Mouse (Mus musculus) limb, embryonic 10.5 days (tissue): ENCODE measurements at regions not wholly inside any gene's neighbourhood (a gene's known extent, or its start where the extent isn't known, plus 50 kb on each side); places are given as distances from the start of the nearest gene placed in this dataset.

Experiments
- DNase-seq: peaks from one replicate; pipeline ENCODE4 v3.0.0-alpha.2; 2017; ENCODE audit warnings: low spot score
- H3K27ac ChIP-seq: fragments of 300-500 bp; sonication (generic); 2 replicates; pipeline ENCODE4 v1.5.1; 2016; ENCODE audit warnings: mild to moderate bottlenecking
- H3K27me3 ChIP-seq: fragments of 300-500 bp; sonication (generic); 2 replicates; pipeline ENCODE4 v1.6.1; 2016; ENCODE audit warnings: low read depth, mild to moderate bottlenecking; ENCODE audit not compliant: poor library complexity, severe bottlenecking
- H3K36me3 ChIP-seq: fragments of 300-500 bp; sonication (generic); 2 replicates; pipeline ENCODE4 v1.6.1; 2016; ENCODE audit warnings: mild to moderate bottlenecking, moderate library complexity
- H3K4me1 ChIP-seq: fragments of 300-500 bp; sonication (generic); 2 replicates; pipeline ENCODE4 v1.6.1; 2016
- H3K4me3 ChIP-seq: fragments of 300-500 bp; sonication (generic); 2 replicates; pipeline ENCODE4 v1.5.1; 2016; ENCODE audit warnings: mild to moderate bottlenecking, moderate library complexity
- H3K9me3 ChIP-seq: fragments of 300-500 bp; sonication (generic); replicated peaks from 2 replicates; pipeline ENCODE4 v1.6.1; 2016; ENCODE audit warnings: mild to moderate bottlenecking
- WGBS: fragments of 180-500 bp; shearing (Covaris S2); methylation state at CpG from one replicate; pipeline ENCODE4 v1.1.7; 2016; 5-methylcytosine and 5-hydroxymethylcytosine counted together

DNA sequence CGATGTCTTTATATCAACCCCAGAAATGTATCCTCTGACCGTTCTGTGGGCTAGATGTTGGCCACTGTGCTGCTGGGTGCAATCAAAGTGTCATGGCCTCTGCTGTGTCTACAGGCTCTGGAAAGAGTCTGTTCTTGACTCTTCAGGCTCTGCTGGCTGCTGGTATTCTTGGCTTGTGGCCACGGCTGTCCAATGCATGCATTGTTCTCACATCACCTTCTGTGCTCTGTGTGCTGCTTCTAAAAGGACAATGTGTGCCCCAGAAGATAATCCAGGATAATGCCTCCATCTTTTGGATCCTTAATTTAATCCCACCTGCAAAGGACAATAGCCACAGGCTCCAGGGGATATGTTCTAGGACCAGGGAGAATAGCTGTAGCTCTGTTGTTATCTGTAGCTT lies 77.5 kb upstream of the Dapl1 start:
- H3K36me3 ChIP-seq: no peaks in the 10 kb centered on the region
- WGBS: 90% methylated on average over 3 of the region's 3 CpGs
- peaks cover 4% of the 10 kb centered on the region; the same call in 1 of the 2 replicates for H3K4me1 ChIP-seq
- H3K27ac ChIP-seq: no peak overlapping the region
- H3K27me3 ChIP-seq: no peaks in the 10 kb centered on the region
- H3K4me3 ChIP-seq: no peak overlapping the region
- DNase-seq: no peak
- H3K9me3 ChIP-seq: no peaks in the 10 kb centered on the region

DNA sequence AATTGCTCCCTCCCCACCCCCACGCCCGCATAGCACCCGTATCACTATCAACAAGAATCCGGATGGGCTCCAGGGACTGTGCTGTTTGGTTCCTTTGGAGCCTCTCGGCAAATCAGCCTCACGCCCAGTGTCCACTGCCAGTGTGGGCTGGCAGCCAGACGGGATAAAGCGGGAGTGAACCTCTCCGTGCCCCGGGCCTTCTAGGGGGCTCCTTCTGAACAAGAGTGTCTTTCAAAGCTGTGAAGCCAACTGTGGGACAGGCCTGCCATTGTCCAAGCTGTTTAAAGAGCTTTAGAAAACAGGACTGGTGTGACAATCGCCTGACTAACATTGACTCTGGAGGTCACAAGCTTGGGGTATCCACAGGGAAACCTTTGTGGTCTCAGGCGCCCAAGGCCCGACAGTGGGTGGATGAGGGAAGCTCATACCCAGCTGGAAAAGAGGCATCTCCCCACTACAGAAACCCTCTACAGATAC lies 76.9 kb upstream of the Dapl1 start:
- Histone ChIP-seq H3K4me3 (no peak overlapping the region), H3K27me3 (no peaks in the 10 kb centered on the region), H3K36me3 (no peaks in the 10 kb centered on the region), H3K4me1 (no peaks in the 10 kb centered on the region), H3K9me3 (no peaks in the 10 kb centered on the region), H3K27ac (no peak overlapping the region)
- WGBS: 90% methylated on average over 13 of the region's 13 CpGs
- no peak for DNase-seq

DNA sequence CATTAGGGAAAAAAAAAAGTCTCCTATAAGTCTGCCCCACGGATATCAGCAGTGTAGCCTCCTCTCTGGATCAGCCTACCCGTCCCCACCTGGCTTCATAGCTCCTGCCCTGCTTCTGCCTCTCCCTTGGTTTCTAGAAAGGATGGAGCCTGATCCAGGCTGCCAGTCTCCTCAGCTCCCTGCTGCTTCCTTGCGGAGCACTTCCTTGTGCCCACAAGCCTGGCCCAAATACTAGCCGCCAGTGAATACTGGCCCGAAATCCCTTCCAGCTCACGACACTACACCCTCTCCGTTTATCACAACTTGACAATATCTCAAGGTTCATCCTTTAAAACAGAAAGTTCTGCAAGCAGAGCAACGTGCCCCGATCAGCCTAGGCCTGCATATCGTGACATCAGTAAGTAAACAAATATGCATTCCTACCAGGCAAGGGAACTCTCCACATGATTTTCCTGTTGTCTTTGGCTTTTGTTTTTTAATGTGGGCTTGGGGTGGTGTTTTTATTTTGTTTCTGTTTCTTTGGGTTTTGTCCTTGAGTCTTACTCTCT lies 76.3 kb upstream of the Dapl1 start:
- H3K27me3 ChIP-seq: no peaks in the 10 kb centered on the region
- no peaks in the 10 kb centered on the region for H3K36me3 ChIP-seq
- no peaks in the 10 kb centered on the region for H3K4me1 ChIP-seq
- DNase-seq: no peak
- H3K27ac ChIP-seq: no peak overlapping the region
- no peak overlapping the region for H3K4me3 ChIP-seq
- H3K9me3 ChIP-seq: no peaks in the 10 kb centered on the region
- WGBS: 85% methylated on average over 10 of the region's 10 CpGs

DNA sequence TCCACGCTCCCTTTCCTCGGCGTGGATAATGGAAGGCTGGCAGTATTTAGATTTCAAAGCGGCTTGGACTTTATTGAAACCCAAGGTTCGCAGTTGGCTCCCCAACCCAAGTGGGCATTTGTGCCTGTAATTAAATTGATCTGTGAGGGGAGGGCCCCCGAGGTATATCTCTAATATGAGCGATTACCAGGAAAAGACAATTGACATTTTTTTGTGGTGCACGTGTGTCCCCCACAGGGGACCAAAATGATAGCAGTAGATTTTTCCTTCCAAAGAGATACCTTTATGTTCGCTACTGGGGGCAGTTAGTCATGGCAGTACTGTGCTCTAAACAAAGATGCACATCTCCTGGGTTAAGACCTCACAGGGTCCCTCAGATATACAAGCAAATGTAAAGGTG lies 69.8 kb upstream of the Dapl1 start:
- Histone ChIP-seq H3K9me3 (no peaks in the 10 kb centered on the region), H3K4me1 (peaks cover 19% of the 10 kb centered on the region), H3K27ac (no peak overlapping the region), H3K4me3 (no peak overlapping the region), H3K36me3 (no peaks in the 10 kb centered on the region), H3K27me3 (no peaks in the 10 kb centered on the region)
- no peak for DNase-seq
- 91% methylated on average over 9 of the region's 9 CpGs for WGBS

DNA sequence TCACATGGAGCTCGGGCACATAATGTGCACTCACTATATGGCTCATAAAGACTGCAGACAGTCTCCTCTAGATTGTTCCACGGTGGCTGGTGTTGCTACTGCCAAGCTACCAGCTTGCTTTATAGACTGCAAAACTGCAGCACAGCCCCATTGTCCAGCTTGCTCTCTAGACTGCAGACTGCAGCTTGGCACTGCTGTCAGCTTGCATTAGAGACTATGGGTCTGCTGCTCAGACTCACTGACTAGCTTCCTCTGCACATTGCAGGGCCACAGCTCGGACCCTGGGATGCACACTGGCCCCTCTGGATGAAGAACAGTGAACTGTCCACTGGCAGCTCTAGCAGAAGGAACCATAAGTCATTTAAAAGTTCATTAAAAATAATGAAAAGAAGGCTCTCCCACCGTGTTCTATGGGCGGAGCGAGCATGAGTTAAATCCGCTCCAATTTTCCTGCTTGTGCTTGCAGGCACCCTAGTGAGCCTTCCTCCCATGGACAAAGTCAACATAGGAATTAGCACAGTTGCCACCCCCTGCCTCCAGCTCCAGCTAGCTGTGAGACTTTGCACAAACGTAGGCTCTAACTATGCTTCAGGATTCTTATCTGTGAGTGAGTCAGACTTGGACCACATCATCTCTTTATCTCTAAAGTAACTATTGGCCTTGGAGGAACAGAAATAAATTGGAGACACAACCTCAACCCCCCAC lies 67.8 kb upstream of the Dapl1 start:
- Histone ChIP-seq H3K27me3 (no peaks in the 10 kb centered on the region), H3K36me3 (no peaks in the 10 kb centered on the region), H3K4me1 (peaks cover 23% of the 10 kb centered on the region), H3K27ac (no peak overlapping the region), H3K4me3 (no peak overlapping the region), H3K9me3 (no peaks in the 10 kb centered on the region)
- WGBS: 77% methylated on average over 8 of the region's 8 CpGs
- no peak for DNase-seq

DNA sequence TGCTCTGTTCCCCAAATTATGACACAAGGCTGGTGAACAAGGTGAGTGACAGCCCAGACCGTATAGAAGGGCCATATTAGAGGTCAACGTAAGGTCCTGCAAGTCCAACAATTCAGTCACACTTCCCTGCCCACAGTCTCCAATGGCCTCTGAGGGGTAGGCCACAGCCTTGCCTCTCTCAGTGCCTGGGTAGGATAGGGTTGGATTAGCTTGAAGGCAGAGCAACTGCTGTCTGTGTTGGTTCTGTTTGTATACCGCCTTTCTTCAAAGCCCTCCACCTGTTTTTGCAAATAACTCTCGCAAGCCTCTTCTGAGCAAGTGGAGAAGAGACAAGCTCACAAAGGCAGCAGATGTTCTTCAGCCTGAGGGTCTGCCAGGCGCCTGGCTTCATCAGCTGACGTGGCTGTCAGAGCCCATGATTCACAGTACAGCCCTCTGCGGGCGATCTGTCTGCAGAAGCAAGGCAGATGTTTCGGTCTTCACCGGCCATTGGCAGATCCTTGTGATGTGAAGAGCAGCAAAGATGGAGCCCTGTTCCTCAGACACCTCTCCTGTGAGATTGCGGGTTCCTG lies 67.0 kb upstream of the Dapl1 start:
- H3K27me3 ChIP-seq: no peaks in the 10 kb centered on the region
- 66% methylated on average over 11 of the region's 11 CpGs for WGBS
- peaks cover 28% of the 10 kb centered on the region for H3K4me1 ChIP-seq
- no peak overlapping the region for H3K27ac ChIP-seq
- no peak overlapping the region for H3K4me3 ChIP-seq
- H3K9me3 ChIP-seq: no peaks in the 10 kb centered on the region
- DNase-seq: no peak
- no peaks in the 10 kb centered on the region for H3K36me3 ChIP-seq

DNA sequence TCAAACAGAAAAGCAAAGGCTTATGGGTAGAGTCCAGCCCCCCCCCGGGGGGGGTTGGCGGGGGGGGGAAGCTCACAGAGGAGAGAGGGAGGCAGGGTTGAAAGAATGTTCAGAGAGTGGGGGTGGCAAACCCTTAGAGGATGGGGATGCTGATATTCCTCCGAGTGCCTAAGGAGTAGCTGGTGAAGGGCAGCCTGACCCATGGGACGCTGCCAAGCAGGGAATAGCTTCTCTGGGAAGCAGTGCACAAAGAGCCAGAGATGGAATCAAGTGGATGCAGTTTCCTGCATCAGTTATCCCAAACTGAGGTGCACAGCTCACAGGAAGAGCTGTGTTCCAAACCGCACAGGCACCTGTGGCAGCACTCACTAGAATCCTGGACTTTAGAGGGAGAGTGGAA lies 64.0 kb upstream of the Dapl1 start:
- Histone ChIP-seq H3K27ac (no peak overlapping the region), H3K9me3 (no peaks in the 10 kb centered on the region), H3K4me1 (peaks cover 44% of the 10 kb centered on the region), H3K27me3 (no peaks in the 10 kb centered on the region), H3K4me3 (no peak overlapping the region), H3K36me3 (no peaks in the 10 kb centered on the region)
- DNase-seq: no peak
- 76% methylated on average over 5 of the region's 5 CpGs for WGBS

DNA sequence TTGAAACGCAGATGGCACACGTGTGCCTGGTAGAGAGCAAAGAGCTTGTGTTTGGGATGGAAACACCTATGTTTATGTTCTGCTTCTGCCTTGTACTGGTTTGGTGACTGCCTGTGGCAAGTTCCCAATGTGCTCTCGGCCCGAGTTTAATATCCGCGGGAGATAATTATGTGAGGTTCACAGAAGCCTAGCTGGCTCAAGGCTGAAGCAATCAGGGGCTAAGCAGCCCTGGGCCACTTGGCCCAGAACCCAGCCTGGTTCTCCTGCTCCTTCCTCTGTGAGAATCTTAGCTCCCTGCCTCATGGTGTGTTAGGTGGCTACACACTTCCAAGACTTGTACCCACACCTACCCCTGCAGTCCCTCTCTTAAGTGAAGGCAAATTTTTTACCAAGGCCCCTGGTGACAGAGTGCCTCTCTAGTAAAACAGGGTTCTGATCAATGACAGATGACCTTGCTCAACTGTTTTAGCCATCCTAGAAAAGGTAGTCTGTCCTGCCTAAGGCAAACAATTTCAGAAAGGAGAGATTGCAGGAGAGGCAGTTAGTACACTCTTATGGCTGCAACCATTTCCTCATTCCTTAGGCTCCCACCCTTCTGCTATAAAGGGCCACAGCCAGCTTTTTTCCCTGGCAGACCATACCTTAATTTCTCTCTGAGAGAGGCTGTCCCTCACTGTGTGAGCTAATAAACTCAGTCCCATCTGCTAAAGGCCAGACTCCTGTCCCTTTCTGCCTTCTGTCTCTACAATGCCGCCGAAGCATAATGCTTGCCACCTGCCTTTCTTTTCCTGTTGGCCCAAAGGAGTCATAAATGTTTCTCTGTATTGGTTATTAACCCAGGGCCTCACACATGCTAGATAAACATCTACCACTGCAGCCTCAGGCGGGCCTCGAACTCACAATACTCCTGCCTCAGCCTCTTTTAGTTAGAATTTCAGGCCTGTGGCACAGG lies 61.9 kb upstream of the Dapl1 start:
- Histone ChIP-seq H3K36me3 (no peaks in the 10 kb centered on the region), H3K4me1 (peaks cover 25% of the 10 kb centered on the region), H3K4me3 (no peak overlapping the region), H3K27ac (no peak overlapping the region), H3K9me3 (no peaks in the 10 kb centered on the region), H3K27me3 (no peaks in the 10 kb centered on the region)
- no peak for DNase-seq
- WGBS: 83% methylated on average over 10 of the region's 10 CpGs

DNA sequence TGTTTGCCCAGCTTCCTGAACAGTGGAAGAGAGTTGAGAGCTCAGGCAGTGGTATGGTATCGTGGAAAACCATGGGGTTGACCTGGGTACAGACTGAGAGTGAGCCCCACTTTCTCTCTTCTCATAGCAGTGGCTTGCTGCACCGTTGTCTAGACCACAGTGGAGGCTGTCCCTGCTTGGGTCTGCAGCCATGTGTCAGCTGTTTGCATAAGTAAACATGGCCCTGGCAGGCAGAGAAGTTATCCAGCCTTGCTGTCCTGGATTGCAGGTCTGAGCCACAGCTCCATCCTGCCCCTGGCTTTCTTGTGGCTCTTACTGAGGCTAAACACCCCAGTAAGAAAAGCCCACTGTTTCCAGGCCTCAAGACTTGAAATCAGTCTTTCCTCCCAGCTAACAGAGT lies 60.2 kb upstream of the Dapl1 start:
- no peak overlapping the region for H3K27ac ChIP-seq
- no peak overlapping the region for H3K4me3 ChIP-seq
- no peaks in the 10 kb centered on the region for H3K9me3 ChIP-seq
- no peaks in the 10 kb centered on the region for H3K27me3 ChIP-seq
- H3K36me3 ChIP-seq: no peaks in the 10 kb centered on the region
- H3K4me1 ChIP-seq: peaks cover 25% of the 10 kb centered on the region
- WGBS: 76% methylated on average over 2 of the region's 2 CpGs
- DNase-seq: no peak

DNA sequence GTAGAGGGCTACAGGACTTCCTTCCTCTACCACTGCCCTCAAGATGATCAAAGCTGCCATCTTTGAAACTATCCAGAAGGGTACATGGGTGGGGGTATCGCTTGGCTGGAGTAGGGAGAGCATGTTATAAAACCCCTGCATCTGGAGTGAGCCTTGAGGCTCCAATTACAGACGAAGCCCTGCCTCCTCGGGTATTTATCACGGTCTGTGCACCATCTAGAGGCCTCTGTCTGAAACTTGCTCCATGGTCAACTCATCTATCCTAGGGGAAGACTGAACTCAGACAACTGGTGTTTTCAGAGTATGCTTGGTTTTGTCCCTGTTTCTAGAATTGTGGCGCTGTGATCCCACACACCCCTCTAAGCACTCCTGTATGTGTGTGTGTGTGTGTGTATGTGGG lies 59.7 kb upstream of the Dapl1 start:
- DNase-seq: peak; percentile 48
- 35% methylated on average over 5 of the region's 5 CpGs for WGBS
- H3K9me3 ChIP-seq: no peaks in the 10 kb centered on the region

DNA sequence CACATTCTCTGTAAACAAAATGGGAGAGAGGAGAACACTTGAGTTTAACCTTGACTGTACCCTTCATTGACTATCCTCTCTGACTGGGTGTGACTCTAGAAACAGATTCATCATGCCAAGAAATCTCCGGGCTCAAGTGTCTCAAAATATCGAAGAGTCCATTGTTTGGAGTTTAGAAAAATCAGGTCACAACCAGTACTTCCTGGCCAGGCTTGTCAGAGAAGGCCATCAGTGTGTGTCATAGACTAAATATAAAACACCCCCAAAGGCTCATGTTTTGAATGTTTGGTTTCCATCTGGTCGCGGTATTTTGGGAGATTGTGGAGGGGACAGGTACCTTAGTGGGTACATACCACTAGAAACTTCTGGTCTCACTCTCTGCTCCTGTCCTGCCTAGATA lies 58.6 kb upstream of the Dapl1 start:
- H3K4me3 ChIP-seq: no peak overlapping the region
- no peaks in the 10 kb centered on the region for H3K27me3 ChIP-seq
- H3K27ac ChIP-seq: no peak overlapping the region
- H3K36me3 ChIP-seq: no peaks in the 10 kb centered on the region
- no peak for DNase-seq
- no peaks in the 10 kb centered on the region for H3K9me3 ChIP-seq
- peaks cover 21% of the 10 kb centered on the region for H3K4me1 ChIP-seq
- 89% methylated on average over 4 of the region's 4 CpGs for WGBS

More for the DNA sequence above, 59.7 kb upstream of the Dapl1 start:
- H3K4me1 ChIP-seq: peaks cover 25% of the 10 kb centered on the region
- H3K4me3 ChIP-seq: no peak overlapping the region
- H3K36me3 ChIP-seq: no peaks in the 10 kb centered on the region
- no peak overlapping the region for H3K27ac ChIP-seq
- H3K27me3 ChIP-seq: no peaks in the 10 kb centered on the region

DNA sequence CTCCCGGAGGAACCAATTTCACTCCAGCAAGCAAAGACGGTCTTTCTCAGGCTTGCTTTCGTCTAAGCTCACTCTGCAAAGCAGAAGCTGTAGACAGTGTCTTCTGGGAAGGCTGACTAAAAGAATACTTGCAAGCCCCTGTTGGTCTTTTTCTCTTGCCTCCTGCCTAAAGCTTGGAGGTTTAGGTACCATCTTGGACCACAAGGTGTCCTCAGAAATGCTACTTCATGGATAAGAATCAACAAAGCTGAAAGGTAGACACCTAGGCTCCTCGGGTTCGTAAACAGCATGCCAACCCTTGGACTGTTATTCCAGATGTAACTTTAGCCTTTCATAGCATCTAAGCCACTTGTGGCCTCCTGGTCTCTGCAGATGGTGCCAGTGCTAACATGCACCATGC lies 53.0 kb upstream of the Dapl1 start:
- Histone ChIP-seq H3K36me3 (no peaks in the 10 kb centered on the region), H3K27me3 (no peaks in the 10 kb centered on the region), H3K4me3 (no peak overlapping the region), H3K27ac (no peak overlapping the region), H3K4me1 (no peaks in the 10 kb centered on the region), H3K9me3 (no peaks in the 10 kb centered on the region)
- 94% methylated on average over 5 of the region's 5 CpGs for WGBS
- no peak for DNase-seq

DNA sequence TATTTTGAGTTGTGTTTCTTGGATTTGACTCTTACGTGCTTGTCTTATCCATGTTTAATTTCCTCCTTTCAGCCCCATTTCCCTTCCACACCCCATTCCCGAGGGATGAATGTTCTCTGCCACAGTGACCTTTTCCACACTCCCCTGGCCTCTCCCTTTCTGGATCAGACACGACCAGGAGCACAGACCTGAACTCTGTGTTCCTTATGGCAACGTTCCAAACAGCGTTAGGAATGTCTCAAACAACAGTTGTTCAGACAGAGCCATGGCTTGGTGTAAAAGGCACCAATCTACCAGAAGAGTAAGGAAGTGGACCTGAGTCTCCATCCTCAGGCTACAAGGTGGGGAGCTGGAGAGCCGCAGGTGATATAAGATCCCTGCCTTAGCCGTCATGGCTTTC lies 52.6 kb upstream of the Dapl1 start:
- no peak for DNase-seq
- 88% methylated on average over 7 of the region's 7 CpGs for WGBS
- Histone ChIP-seq H3K4me3 (no peak overlapping the region), H3K9me3 (no peaks in the 10 kb centered on the region), H3K27ac (no peak overlapping the region), H3K4me1 (no peaks in the 10 kb centered on the region), H3K36me3 (no peaks in the 10 kb centered on the region), H3K27me3 (no peaks in the 10 kb centered on the region)
